Mouse (Mus musculus) neural tube, embryonic 12.5 days (tissue): ENCODE measurements around the gene Mpped2. TPM values are rescaled to one million over a fixed set of nuclear protein-coding genes. Genes with fewer than 3 reads are reported as not detected.

Experiments used
- ATAC-seq: fragments of 200-750 bp; cut with Nextera tagmentation; 2 replicates; pipeline ENCODE4 v1.8.0; 2017; ENCODE audit warnings: low read depth, mild to moderate bottlenecking, moderate TSS enrichment, moderate library complexity; ENCODE audit not compliant: low FRiP score
- H3K27ac ChIP-seq: fragments of 300-500 bp; sonication (generic); 2 replicates; pipeline ENCODE4 v1.5.1; 2016
- H3K27me3 ChIP-seq: fragments of 300-500 bp; sonication (generic); replicated peaks from 2 replicates; pipeline ENCODE4 v1.6.1; 2016; ENCODE audit warnings: mild to moderate bottlenecking
- H3K36me3 ChIP-seq: fragments of 300-500 bp; sonication (generic); 2 replicates; pipeline ENCODE4 v1.6.1; 2016; ENCODE audit warnings: mild to moderate bottlenecking
- H3K4me1 ChIP-seq: fragments of 300-500 bp; sonication (generic); 2 replicates; pipeline ENCODE4 v1.6.1; 2016
- H3K4me2 ChIP-seq: fragments of 300-500 bp; sonication (generic); replicated peaks from 2 replicates; pipeline ENCODE4 v1.6.1; 2016; ENCODE audit warnings: mild to moderate bottlenecking
- H3K4me3 ChIP-seq: fragments of 300-500 bp; sonication (generic); 2 replicates; pipeline ENCODE4 v1.5.1; 2016
- H3K9ac ChIP-seq: fragments of 300-500 bp; sonication (generic); 2 replicates; pipeline ENCODE4 v1.6.1; 2016; ENCODE audit warnings: mild to moderate bottlenecking
- H3K9me3 ChIP-seq: fragments of 300-500 bp; sonication (generic); 2 replicates; pipeline ENCODE4 v1.6.1; 2016; ENCODE audit warnings: mild to moderate bottlenecking
- WGBS: fragments of 180-500 bp; shearing (Covaris S2); methylation state at CpG from one replicate; pipeline ENCODE4 v1.1.7; 2016; 5-methylcytosine and 5-hydroxymethylcytosine counted together
- polyA plus RNA-seq: library from polyadenylated mRNA; unstranded; fragments of >200 nt; fragmentation: Nextera tagmentation; extraction: Ambion mirVana; gene quantifications from 2 replicates; pipeline ENCODE4 v1.2.1, GENCODE M21; 2016

The Mpped2 gene
- polyA plus RNA-seq = 144 and 147 TPM in 2 replicates

GRCm38 (mm10) chr2:106692783-106693701 is at the start of gene Mpped2:
Mpped2 (plus strand) TSS chr2:106693269.
- peak; percentile 68 for ATAC-seq
- no peaks in the 10 kb centered on the region for H3K27me3 ChIP-seq

GRCm38 (mm10) chr2:106644782-106645181 is 48.3 kb upstream of the Mpped2 start:
- Histone ChIP-seq H3K27me3 (no peaks in the 10 kb centered on the region), H3K4me1 (peaks cover 10% of the 10 kb centered on the region), H3K4me2 (no peak overlapping the region), H3K9me3 (no peaks in the 10 kb centered on the region), H3K4me3 (no peak overlapping the region), H3K27ac (no peak overlapping the region), H3K9ac (no peak overlapping the region), H3K36me3 (no peaks in the 10 kb centered on the region)
- ATAC-seq = no peak
- WGBS = 88% methylated on average over 3 of the region's 3 CpGs

More at GRCm38 (mm10) chr2:106692783-106693701, at the start of gene Mpped2:
- 1% methylated on average over 56 of the region's 56 CpGs for WGBS
- H3K36me3 ChIP-seq = no peaks in the 10 kb centered on the region
- H3K9me3 ChIP-seq = no peaks in the 10 kb centered on the region
- H3K4me1 ChIP-seq = peaks cover 13% of the 10 kb centered on the region
- H3K4me3 ChIP-seq = peak within 1 kb of the TSS; percentile 87
- peak within 1 kb of the TSS; percentile 90 for H3K4me2 ChIP-seq
- H3K9ac ChIP-seq = peak within 1 kb of the TSS; percentile 99
- H3K27ac ChIP-seq = peak within 1 kb of the TSS; percentile 99

- Histone ChIP-seq H3K4me3 (peak overlapping the region; percentile 31), H3K27ac (0 out of 2 replicates have a peak overlapping the region, but pooled peaks have one; percentile 43), H3K9ac (peak overlapping the region; percentile 53; the same call in 1 of the 2 replicates), H3K9me3 (no peaks in the 10 kb centered on the region), H3K4me1 (peaks cover 10% of the 10 kb centered on the region), H3K36me3 (no peaks in the 10 kb centered on the region), H3K27me3 (no peaks in the 10 kb centered on the region), H3K4me2 (peak overlapping the region; percentile 56)
- ATAC-seq = peak; percentile 98
- WGBS = 7% methylated on average over 25 of the region's 25 CpGs
These were observed 43.1 kb upstream of the Mpped2 start for GRCm38 (mm10) chr2:106649686-106650570.

- no peak overlapping the region for H3K9ac ChIP-seq
- H3K9me3 ChIP-seq = no peaks in the 10 kb centered on the region
- H3K4me2 ChIP-seq = no peak overlapping the region
- H3K4me1 ChIP-seq = peaks cover 10% of the 10 kb centered on the region
- ATAC-seq = no peak
- no peaks in the 10 kb centered on the region for H3K27me3 ChIP-seq
- H3K27ac ChIP-seq = no peak overlapping the region
- whole genome bisulfite sequencing = 79% methylated on average over 8 of the region's 8 CpGs
- H3K36me3 ChIP-seq = no peaks in the 10 kb centered on the region
- H3K4me3 ChIP-seq = no peak overlapping the region
These were observed 40.9 kb upstream of the Mpped2 start for GRCm38 (mm10) chr2:106652151-106652550.

- H3K4me3 ChIP-seq = no peak overlapping the region
- H3K9me3 ChIP-seq = no peaks in the 10 kb centered on the region
- H3K9ac ChIP-seq = no peak overlapping the region
- H3K27me3 ChIP-seq = no peaks in the 10 kb centered on the region
- H3K4me1 ChIP-seq = peaks cover 10% of the 10 kb centered on the region
- no peaks in the 10 kb centered on the region for H3K36me3 ChIP-seq
- no peak overlapping the region for H3K27ac ChIP-seq
- no peak for ATAC-seq
- no peak overlapping the region for H3K4me2 ChIP-seq
- WGBS = 88% methylated on average over 4 of the region's 4 CpGs
These were observed 40.3 kb upstream of the Mpped2 start for GRCm38 (mm10) chr2:106652741-106653140.

GRCm38 (mm10) chr2:106653261-106653660 is 39.8 kb upstream of the Mpped2 start:
- ATAC-seq = no peak
- Histone ChIP-seq H3K9ac (no peak overlapping the region), H3K27me3 (no peaks in the 10 kb centered on the region), H3K4me1 (peaks cover 10% of the 10 kb centered on the region), H3K27ac (no peak overlapping the region), H3K36me3 (no peaks in the 10 kb centered on the region), H3K9me3 (no peaks in the 10 kb centered on the region), H3K4me3 (no peak overlapping the region), H3K4me2 (no peak overlapping the region)
- WGBS = 87% methylated on average over 4 of the region's 4 CpGs

- no peak for ATAC-seq
- H3K36me3 ChIP-seq = no peaks in the 10 kb centered on the region
- no peaks in the 10 kb centered on the region for H3K27me3 ChIP-seq
- H3K4me3 ChIP-seq = no peak overlapping the region
- no peaks in the 10 kb centered on the region; the same call in 1 of the 2 replicates for H3K4me1 ChIP-seq
- no peak overlapping the region for H3K27ac ChIP-seq
- H3K9ac ChIP-seq = no peak overlapping the region
- 81% methylated on average over 4 of the region's 4 CpGs for WGBS
- H3K9me3 ChIP-seq = no peaks in the 10 kb centered on the region
- H3K4me2 ChIP-seq = no peak overlapping the region
These were observed 37.8 kb upstream of the Mpped2 start for GRCm38 (mm10) chr2:106655271-106655670.

GRCm38 (mm10) chr2:106665271-106665670 is 27.8 kb upstream of the Mpped2 start:
- 73% methylated on average over 11 of the region's 11 CpGs for WGBS

GRCm38 (mm10) chr2:106674319-106674718 is 18.8 kb upstream of the Mpped2 start:
- WGBS = 92% methylated on average over 8 of the region's 8 CpGs
- H3K27ac ChIP-seq = no peak overlapping the region
- no peak overlapping the region for H3K4me3 ChIP-seq
- H3K9ac ChIP-seq = no peak overlapping the region
- H3K9me3 ChIP-seq = no peaks in the 10 kb centered on the region
- H3K4me2 ChIP-seq = no peak overlapping the region
- H3K36me3 ChIP-seq = no peaks in the 10 kb centered on the region
- no peak for ATAC-seq
- H3K4me1 ChIP-seq = no peaks in the 10 kb centered on the region
- H3K27me3 ChIP-seq = no peaks in the 10 kb centered on the region

More at GRCm38 (mm10) chr2:106665271-106665670, 27.8 kb upstream of the Mpped2 start:
- Histone ChIP-seq H3K9ac (no peak overlapping the region), H3K4me3 (no peak overlapping the region), H3K27me3 (no peaks in the 10 kb centered on the region), H3K9me3 (no peaks in the 10 kb centered on the region), H3K27ac (no peak overlapping the region), H3K4me2 (no peak overlapping the region), H3K36me3 (no peaks in the 10 kb centered on the region), H3K4me1 (no peaks in the 10 kb centered on the region)
- ATAC-seq = no peak

- 38% methylated on average over 2 of the region's 2 CpGs for WGBS
- H3K4me2 ChIP-seq = no peak overlapping the region
- no peaks in the 10 kb centered on the region for H3K9me3 ChIP-seq
- no peak overlapping the region for H3K9ac ChIP-seq
- H3K27me3 ChIP-seq = no peaks in the 10 kb centered on the region
- ATAC-seq = no peak
- no peak overlapping the region for H3K4me3 ChIP-seq
- H3K27ac ChIP-seq = no peak overlapping the region
- no peaks in the 10 kb centered on the region for H3K36me3 ChIP-seq
- no peaks in the 10 kb centered on the region for H3K4me1 ChIP-seq
These were observed 15.6 kb upstream of the Mpped2 start for GRCm38 (mm10) chr2:106677449-106677848.

- H3K9ac ChIP-seq = no peak overlapping the region
- H3K4me1 ChIP-seq = 0 out of 2 replicates have a peak, but pooled peaks cover 4% of the 10 kb centered on the region
- no peak for ATAC-seq
- H3K36me3 ChIP-seq = no peaks in the 10 kb centered on the region
- 88% methylated on average over 5 of the region's 5 CpGs for WGBS
- no peak overlapping the region for H3K4me3 ChIP-seq
- H3K27me3 ChIP-seq = no peaks in the 10 kb centered on the region
- H3K9me3 ChIP-seq = no peaks in the 10 kb centered on the region
- no peak overlapping the region for H3K27ac ChIP-seq
- H3K4me2 ChIP-seq = no peak overlapping the region
These were observed 13.2 kb upstream of the Mpped2 start for GRCm38 (mm10) chr2:106679720-106680455.
